Comparison of ENCODE assay signal across 7 mouse cellular contexts in genomic region chr1:73824406-73825184, GRCm38 (mm10).
A peak's percentile ranks its signal among the peaks of the same experiment; 100 is the strongest.
DNase-seq lines count a peak whose midpoint lies in the region; ATAC-seq and TF ChIP-seq lines count a peak whose summit lies in the region.

No protein-coding gene starts in this region.

- peaks cover 37% of the 10 kb centered on the region for H3K4me1 ChIP-seq in kidney, embryonic 14.5 days (ENCODE audit: control insufficient read depth, insufficient read depth, low read length)
- peaks cover 15 to 65% of the 10 kb centered on the region in 2 experiments for H3K4me1 ChIP-seq in CH12.LX (ENCODE audit: control insufficient read depth in 1 of 2, insufficient read depth in 2 of 2)

- no peak for TF ChIP-seq CTCF in CH12.LX (conservative IDR thresholded peaks at IDR 0.05 in 1 of 2, IDR thresholded peaks at IDR 0.05 in 1 of 2; ENCODE audit: low read depth in 2 of 2, low read length in 2 of 2)

- ATAC-seq in kidney, embryonic 14.5 days (ENCODE audit: low FRiP score, low TSS enrichment) = no peak
- ATAC-seq in erythroid progenitor cell, adult 5-6 weeks (replicated peaks; ENCODE audit: low FRiP score, poor library complexity, severe bottlenecking) = no peak

- no peak overlapping the region for H3K4me3 ChIP-seq in kidney, embryonic 14.5 days (ENCODE audit: low read length)
- no peak overlapping the region for H3K4me3 ChIP-seq in CH12.LX (replicated peaks in 1 of 3; ENCODE audit: low read depth in 2 of 3, low read length in 2 of 3, poor library complexity in 1 of 3)

- H3K27ac ChIP-seq in kidney, embryonic 14.5 days (ENCODE audit: low read depth, low read length) = no peak overlapping the region
- H3K27ac ChIP-seq in CH12.LX (ENCODE audit: insufficient read depth, low read depth) = no peak overlapping the region

- H3K27me3 ChIP-seq in kidney, embryonic 14.5 days (ENCODE audit: control insufficient read depth, insufficient read depth, low read length) = no peaks in the 10 kb centered on the region
- H3K27me3 ChIP-seq in CH12.LX (replicated peaks) = peaks cover 75% of the 10 kb centered on the region

- TF ChIP-seq RAD21 in CH12.LX (IDR thresholded peaks at IDR 0.05; ENCODE audit: low read depth, low read length) = no peak; the same call in 1 of the 2 replicates

- no peaks in the 10 kb centered on the region for H3K79me2 ChIP-seq in CH12.LX (replicated peaks; ENCODE audit: control insufficient read depth, extremely low read depth, insufficient read depth, poor library complexity, severe bottlenecking)

- H3K4me2 ChIP-seq in kidney, embryonic 14.5 days (replicated peaks; ENCODE audit: low read depth, low read length) = no peak overlapping the region
- peak overlapping the region; percentile 9; the same call in 1 of the 2 replicates for H3K4me2 ChIP-seq in CH12.LX (ENCODE audit: insufficient read depth, low read depth, poor library complexity, severe bottlenecking)

- in situ Hi-C loops in CH12.LX (cut with MboI; ENCODE audit: low pct_ligation_motif_present, low pct_unique_long_range_greater_than_20kb, low sequenced_read_pairs) = loop anchor here (10.0 kb wide), 1 partner anchor 950 kb away; the partner anchor contains the start of gene Igfbp5

- dilution Hi-C loops in CH12.LX (cut with MboI; ENCODE audit: extremely low pct_ligation_motif_present, extremely low pct_unique_long_range_greater_than_20kb, low sequenced_read_pairs) = no loop called here

- TF ChIP-seq POLR2A in CH12.LX (IDR thresholded peaks at IDR 0.05; ENCODE audit: low read depth, low read length) = no peak

- WGBS in kidney, embryonic 14.5 days = 64% methylated on average over 8 of the region's 8 CpGs

- H3K9me3 ChIP-seq in kidney, embryonic 14.5 days (ENCODE audit: control insufficient read depth, low read length) = no peaks in the 10 kb centered on the region
- no peaks in the 10 kb centered on the region for H3K9me3 ChIP-seq in CH12.LX (replicated peaks; ENCODE audit: low read length)

- no peak overlapping the region for H3K9ac ChIP-seq in kidney, embryonic 14.5 days (ENCODE audit: low read depth, low read length)
- H3K9ac ChIP-seq in CH12.LX (ENCODE audit: insufficient read depth, low read depth) = no peak overlapping the region

- peak; percentile 17 for DNase-seq in kidney, adult 9 months
- DNase-seq in CH12.LX (ENCODE audit: extremely low read depth) = peak; percentile 91
- DNase-seq in adrenal gland, adult 8-10 months = peak; percentile 18
- DNase-seq in lung, postnatal 36 days = peak; percentile 42
- DNase-seq in adipocyte (ENCODE audit: low spot score) = no peak

- no peaks in the 10 kb centered on the region for H3K36me3 ChIP-seq in kidney, embryonic 14.5 days (ENCODE audit: control insufficient read depth, insufficient read depth, low read length)
- no peaks in the 10 kb centered on the region for H3K36me3 ChIP-seq in CH12.LX (replicated peaks in 1 of 2; ENCODE audit: control insufficient read depth in 1 of 2, insufficient read depth in 1 of 2, low read length in 1 of 2)

- peak; percentile 94 for TF ChIP-seq EP300 in CH12.LX (IDR thresholded peaks at IDR 0.05; ENCODE audit: low read length)

TF ChIP-seq in CH12.LX, 34 proteins besides CTCF, POLR2A, EP300 and RAD21:
- TF ChIP-seq MAZ (IDR thresholded peaks at IDR 0.05; ENCODE audit: low read depth, low read length) = 0 out of 2 replicates have a peak, but pooled peaks have one; percentile 48
- TF ChIP-seq CHD2 (IDR thresholded peaks at IDR 0.05; ENCODE audit: low read length) = 0 out of 2 replicates have a peak, but pooled peaks have one; percentile 38
- peak; percentile 100 for TF ChIP-seq TCF12 (IDR thresholded peaks at IDR 0.05; ENCODE audit: low read depth, low read length)
- TF ChIP-seq SIN3A (IDR thresholded peaks at IDR 0.05; ENCODE audit: low read length) = no peak; the same call in 1 of the 2 replicates
- TF ChIP-seq USF2 (conservative IDR thresholded peaks at IDR 0.05; ENCODE audit: low read depth, low read length) = no peak
- no peak for TF ChIP-seq HCFC1 (IDR thresholded peaks at IDR 0.05; ENCODE audit: low read depth, low read length)
- TF ChIP-seq BHLHE40 (IDR thresholded peaks at IDR 0.05; ENCODE audit: low read depth, low read length) = peak; percentile 84
- 0 out of 2 replicates have a peak, but pooled peaks have one; percentile 37 for TF ChIP-seq MAX (IDR thresholded peaks at IDR 0.05; ENCODE audit: low read length)
- no peak; the same call in 1 of the 2 replicates for TF ChIP-seq ZMIZ1 (IDR thresholded peaks at IDR 0.05; ENCODE audit: low read depth, low read length)
- TF ChIP-seq MAFK (IDR thresholded peaks at IDR 0.05; ENCODE audit: insufficient replicate concordance, low read length) = peak; percentile 80; the same call in 1 of the 2 replicates
- TF ChIP-seq NRF1 (IDR thresholded peaks at IDR 0.05; ENCODE audit: low read depth, low read length) = no peak
- TF ChIP-seq IRF4 (IDR thresholded peaks at IDR 0.05; ENCODE audit: low read depth, low read length) = peak; percentile 83
- peak; percentile 78 for TF ChIP-seq MEF2A (IDR thresholded peaks at IDR 0.05; ENCODE audit: borderline replicate concordance, low read depth, low read length)
- TF ChIP-seq GABPA (IDR thresholded peaks at IDR 0.05; ENCODE audit: insufficient replicate concordance, low read depth, low read length) = no peak
- peak; percentile 71; the same call in 1 of the 2 replicates for TF ChIP-seq RCOR1 (conservative IDR thresholded peaks at IDR 0.05; ENCODE audit: low read depth, low read length)
- TF ChIP-seq ETS1 (conservative IDR thresholded peaks at IDR 0.05; ENCODE audit: low read depth, low read length) = peak; percentile 88
- no peak for TF ChIP-seq UBTF (IDR thresholded peaks at IDR 0.05; ENCODE audit: low read depth, low read length)
